Mouse (Mus musculus) heart, postnatal 0 days (tissue): ENCODE results near the gene Wnt9b. TPM values are rescaled to one million over a fixed set of nuclear protein-coding genes. Genes with fewer than 3 reads are reported as not detected.

ENCODE experiments used
- ATAC-seq: fragments of 200-750 bp; cut with Nextera tagmentation; 2 replicates; pipeline ENCODE4 v1.8.0; 2017; ENCODE audit warnings: low read depth, moderate number of reproducible peaks, moderate library complexity; ENCODE audit not compliant: insufficient read depth
- DNase-seq: peaks from one replicate; pipeline ENCODE4 v3.0.0-alpha.2; 2016; ENCODE audit warnings: low spot score
- H3K27ac ChIP-seq: fragments of 300-500 bp; sonication (generic); 2 replicates; pipeline ENCODE4 v1.5.1; 2014; ENCODE audit warnings: low read depth, mild to moderate bottlenecking
- H3K27me3 ChIP-seq: fragments of 300-500 bp; sonication (generic); 2 replicates; pipeline ENCODE4 v1.6.1; 2014; ENCODE audit warnings: low read length, mixed read lengths; ENCODE audit not compliant: control insufficient read depth, insufficient read depth
- H3K36me3 ChIP-seq: fragments of 300-500 bp; sonication (generic); replicated peaks from 2 replicates; pipeline ENCODE4 v1.6.1; 2014; ENCODE audit warnings: low read length, mixed read lengths; ENCODE audit not compliant: control insufficient read depth, insufficient read depth
- H3K4me1 ChIP-seq: fragments of 300-500 bp; sonication (generic); 2 replicates; pipeline ENCODE4 v1.6.1; 2014; ENCODE audit warnings: antibody characterized with exemption; ENCODE audit not compliant: control insufficient read depth, insufficient read depth
- H3K4me2 ChIP-seq: fragments of 300-500 bp; sonication (generic); 2 replicates; pipeline ENCODE4 v1.6.1; 2014; ENCODE audit warnings: low read depth, mild to moderate bottlenecking, low read length, moderate library complexity
- H3K4me3 ChIP-seq: fragments of 300-500 bp; sonication (generic); 2 replicates; pipeline ENCODE4 v1.5.1; 2014; ENCODE audit warnings: low read depth, low read length
- H3K9ac ChIP-seq: fragments of 300-500 bp; sonication (generic); replicated peaks from 2 replicates; pipeline ENCODE4 v1.6.1; 2014; ENCODE audit warnings: low read depth, low read length, mixed read lengths
- H3K9me3 ChIP-seq: fragments of 300-500 bp; sonication (generic); replicated peaks from 2 replicates; pipeline ENCODE4 v1.6.1; 2016; ENCODE audit warnings: low read length; ENCODE audit not compliant: control insufficient read depth
- CTCF ChIP-seq: IDR thresholded peaks from 2 replicates; pipeline ENCODE4 v1.5.1; 2016; ENCODE audit warnings: antibody characterized with exemption, control low read depth, low read depth
- EP300 ChIP-seq: IDR thresholded peaks from 2 replicates; pipeline ENCODE4 v1.6.1; 2016; ENCODE audit warnings: antibody characterized with exemption, low read depth
- WGBS: fragments of 180-500 bp; shearing (Covaris S2); extraction: QIAGEN DNeasy Blood & Tissue Kit; methylation state at CpG from one replicate; pipeline ENCODE4 v1.1.7; 2014; 5-methylcytosine and 5-hydroxymethylcytosine counted together
- polyA plus RNA-seq: library from polyadenylated mRNA; unstranded; fragments of >200 nt; fragmentation: Nextera tagmentation; extraction: Ambion mirVana; gene quantifications from 2 replicates; pipeline ENCODE4 v1.2.1, GENCODE M21; 2015
- total RNA-seq: library from RNA; depleted of rRNA; stranded (reverse); fragments of >200 nt; gene quantifications from 2 replicates; pipeline ENCODE4 v1.2.3, GENCODE M21; 2014; ENCODE audit warnings: low replicate concordance

Wnt9b gene
- total and polyA plus RNA-seq, 2 experiments from 2014 or later = 0.59 to 0.92 TPM

- no peak for TF ChIP-seq EP300
- no peak for TF ChIP-seq CTCF
Observed at GRCm38 (mm10) chr11:103729282-103729985, 20.2 kb downstream of the Wnt9b start.

DNA sequence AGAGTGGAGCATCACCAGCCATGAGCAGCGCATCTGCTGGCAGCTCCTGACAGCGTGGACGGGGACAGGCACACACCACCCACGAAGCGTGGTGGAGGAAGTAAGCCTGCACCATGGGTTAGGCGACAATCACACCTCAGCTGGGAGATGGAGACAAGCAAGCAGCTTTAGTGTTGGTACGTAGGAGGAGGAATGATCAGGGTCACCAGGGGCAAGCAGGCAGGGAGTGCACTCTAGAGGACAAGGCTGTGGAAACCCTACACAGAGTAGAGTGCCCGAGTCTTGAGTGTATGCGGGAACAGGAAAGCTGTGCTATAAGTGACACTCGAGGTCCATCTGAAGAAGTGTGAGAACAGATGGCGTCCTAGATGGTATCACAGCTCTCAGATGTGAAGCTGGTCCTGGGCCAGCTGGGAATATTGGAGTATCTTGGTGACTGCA, 25.3 kb downstream of the Wnt9b start:
- no peak for DNase-seq
- WGBS = 72% methylated on average over 11 of the region's 11 CpGs
- 0 out of 2 replicates have a peak, but pooled peaks cover 3% of the 10 kb centered on the region for H3K27me3 ChIP-seq
- TF ChIP-seq EP300 = no peak
- TF ChIP-seq CTCF = no peak
- H3K4me2 ChIP-seq = no peak overlapping the region
- H3K4me3 ChIP-seq = no peak overlapping the region
- H3K36me3 ChIP-seq = no peaks in the 10 kb centered on the region
- ATAC-seq = no peak
- no peaks in the 10 kb centered on the region for H3K4me1 ChIP-seq
- H3K9ac ChIP-seq = no peak overlapping the region
- no peak overlapping the region for H3K27ac ChIP-seq
- H3K9me3 ChIP-seq = no peaks in the 10 kb centered on the region

More at GRCm38 (mm10) chr11:103729282-103729985, 20.2 kb downstream of the Wnt9b start:
- H3K27me3 ChIP-seq = peaks cover 3% of the 10 kb centered on the region; the same call in 1 of the 2 replicates
- H3K27ac ChIP-seq = no peak overlapping the region
- no peak overlapping the region for H3K4me2 ChIP-seq
- no peak overlapping the region for H3K4me3 ChIP-seq
- H3K9me3 ChIP-seq = no peaks in the 10 kb centered on the region
- DNase-seq (no peak), ATAC-seq (no peak)
- no peaks in the 10 kb centered on the region for H3K36me3 ChIP-seq
- WGBS = 59% methylated on average over 9 of the region's 9 CpGs
- no peak overlapping the region for H3K9ac ChIP-seq
- no peaks in the 10 kb centered on the region for H3K4me1 ChIP-seq

- no peak for TF ChIP-seq CTCF
- no peak for TF ChIP-seq EP300
- H3K36me3 ChIP-seq = no peaks in the 10 kb centered on the region
- 8% methylated on average over 9 of the region's 9 CpGs for WGBS
- H3K4me2 ChIP-seq = peak overlapping the region; percentile 55
- no peak for ATAC-seq
- no peak overlapping the region for H3K9ac ChIP-seq
- H3K9me3 ChIP-seq = no peaks in the 10 kb centered on the region
- H3K4me3 ChIP-seq = peak overlapping the region; percentile 26
- no peaks in the 10 kb centered on the region for H3K4me1 ChIP-seq
- no peaks in the 10 kb centered on the region for H3K27me3 ChIP-seq
- DNase-seq = no peak
- no peak overlapping the region for H3K27ac ChIP-seq
Observed at GRCm38 (mm10) chr11:103722040-103722481, 27.6 kb downstream of the Wnt9b start.

DNA sequence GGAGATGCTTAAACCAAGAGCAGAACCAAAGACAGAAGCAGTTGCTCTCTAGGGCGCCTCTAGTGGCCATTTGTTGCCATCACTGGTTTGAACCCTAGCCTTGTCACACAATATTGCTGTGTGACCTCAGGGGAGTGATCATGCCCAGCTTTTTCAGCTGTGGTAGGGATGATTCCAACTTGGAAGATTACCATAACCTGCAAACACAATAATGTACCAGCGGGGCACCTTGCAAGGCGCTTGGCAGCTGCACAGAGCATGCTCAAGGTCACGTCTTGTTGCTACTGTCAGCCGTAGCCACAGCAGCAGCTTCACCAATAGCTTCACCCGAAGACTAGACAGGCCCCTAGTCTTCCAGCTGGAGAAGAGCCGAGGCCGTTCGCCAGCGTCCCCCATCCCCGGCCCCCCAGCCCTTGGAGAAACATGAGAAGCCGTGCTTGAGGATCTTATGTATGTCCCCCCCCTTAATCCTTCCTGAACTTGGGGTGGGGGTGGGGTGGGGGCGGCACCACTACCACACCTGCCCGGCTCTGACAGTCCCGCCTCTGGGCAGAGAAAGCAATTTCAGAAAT, 28.1 kb downstream of the Wnt9b start:
- Histone ChIP-seq H3K4me3 (peak overlapping the region; percentile 26), H3K27ac (no peak overlapping the region), H3K27me3 (no peaks in the 10 kb centered on the region), H3K4me1 (no peaks in the 10 kb centered on the region), H3K36me3 (no peaks in the 10 kb centered on the region), H3K9me3 (no peaks in the 10 kb centered on the region), H3K9ac (no peak overlapping the region), H3K4me2 (peak overlapping the region; percentile 55)
- TF ChIP-seq EP300 (no peak), CTCF (peak; percentile 47)
- 21% methylated on average over 15 of the region's 15 CpGs for WGBS
- ATAC-seq (no peak; the same call in 1 of the 2 replicates), DNase-seq (no peak)

- H3K9me3 ChIP-seq = no peaks in the 10 kb centered on the region
- H3K4me2 ChIP-seq = no peak overlapping the region
- no peak overlapping the region for H3K4me3 ChIP-seq
- no peaks in the 10 kb centered on the region for H3K36me3 ChIP-seq
- no peaks in the 10 kb centered on the region for H3K27me3 ChIP-seq
- 73% methylated on average over 5 of the region's 5 CpGs for WGBS
- no peak for TF ChIP-seq EP300
- no peak for TF ChIP-seq CTCF
- no peaks in the 10 kb centered on the region for H3K4me1 ChIP-seq
- ATAC-seq (no peak), DNase-seq (no peak)
- H3K27ac ChIP-seq = no peak overlapping the region
- H3K9ac ChIP-seq = no peak overlapping the region
Observed at GRCm38 (mm10) chr11:103719436-103719835, 30.2 kb downstream of the Wnt9b start.
